Mouse (Mus musculus) thymus, adult 18-20 months (tissue): ENCODE measurements around the gene Srsf10.
A peak's percentile ranks its signal among the peaks of the same experiment; 100 is the strongest.

Source experiments
- DNase-seq, 2 experiments: peaks; one replicate each; pipeline ENCODE4 v3.0.0; 2022; ENCODE audit warnings: mixed read lengths in 2 of 2

The Srsf10 gene

DNA sequence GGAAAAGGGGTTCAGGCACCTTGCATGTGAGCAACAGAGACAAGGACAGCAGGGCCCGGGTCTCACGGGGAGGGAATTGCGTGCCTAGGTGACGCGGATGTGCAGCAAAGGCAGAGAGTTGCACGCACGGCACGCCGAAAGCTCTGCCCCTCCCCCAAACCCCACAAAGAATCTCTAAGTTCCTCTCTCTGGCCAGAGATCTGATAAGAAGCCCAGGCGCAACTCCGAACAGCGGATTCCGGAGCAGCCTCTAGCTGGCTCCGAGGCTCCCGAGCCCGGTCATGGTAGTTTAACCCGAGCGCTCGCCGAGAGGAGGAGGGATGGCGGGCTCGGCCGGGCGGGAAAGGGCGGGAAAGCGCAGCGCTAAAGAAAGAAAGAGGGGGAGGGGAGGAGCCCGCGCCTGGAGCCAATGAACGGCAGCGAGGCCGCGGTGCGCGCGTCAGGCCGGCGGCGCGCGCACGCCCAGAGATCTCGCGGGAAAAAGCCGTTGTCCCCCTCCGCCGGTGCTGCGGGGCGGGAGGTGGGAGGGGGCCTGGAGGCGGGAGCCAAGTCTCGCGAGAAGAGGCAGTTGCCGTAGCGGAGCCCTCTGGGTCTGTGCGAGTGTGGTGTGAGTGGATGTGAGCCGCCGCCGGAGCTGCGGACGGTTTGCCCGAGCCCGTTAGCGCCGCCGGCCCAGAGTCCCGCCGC, at the start of gene Srsf10:
Srsf10 (plus strand) TSS at position 212 of the 687 bp plus-strand sequence.
- peak; percentile 94 to 95 for DNase-seq

- no peak for DNase-seq
Measured at GRCm38 (mm10) chr4:135814896-135815295, 40.7 kb upstream of the Srsf10 start.

- no peak for DNase-seq
Measured at GRCm38 (mm10) chr4:135816905-135817622, 38.5 kb upstream of the Srsf10 start.

DNA sequence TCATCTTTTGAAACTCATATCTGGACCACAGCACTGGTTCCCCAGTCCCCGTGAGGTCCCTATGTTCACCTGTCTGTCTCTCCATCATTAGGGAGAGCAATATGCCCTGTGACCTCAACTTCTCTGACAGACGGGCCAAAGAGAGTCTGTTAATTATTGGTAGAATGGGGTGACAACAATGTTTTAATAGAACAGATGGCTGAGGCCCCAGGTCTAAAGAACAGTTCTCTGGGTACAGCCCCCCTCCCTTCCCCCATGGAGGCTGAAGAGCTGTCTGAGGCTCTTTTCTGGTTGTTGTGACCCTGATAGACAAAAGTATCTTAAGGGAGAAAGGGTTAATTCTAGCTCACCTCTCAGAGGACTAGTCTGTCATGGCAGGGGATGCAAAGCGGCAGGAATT, 37.2 kb upstream of the Srsf10 start:
- no peak for DNase-seq

DNA sequence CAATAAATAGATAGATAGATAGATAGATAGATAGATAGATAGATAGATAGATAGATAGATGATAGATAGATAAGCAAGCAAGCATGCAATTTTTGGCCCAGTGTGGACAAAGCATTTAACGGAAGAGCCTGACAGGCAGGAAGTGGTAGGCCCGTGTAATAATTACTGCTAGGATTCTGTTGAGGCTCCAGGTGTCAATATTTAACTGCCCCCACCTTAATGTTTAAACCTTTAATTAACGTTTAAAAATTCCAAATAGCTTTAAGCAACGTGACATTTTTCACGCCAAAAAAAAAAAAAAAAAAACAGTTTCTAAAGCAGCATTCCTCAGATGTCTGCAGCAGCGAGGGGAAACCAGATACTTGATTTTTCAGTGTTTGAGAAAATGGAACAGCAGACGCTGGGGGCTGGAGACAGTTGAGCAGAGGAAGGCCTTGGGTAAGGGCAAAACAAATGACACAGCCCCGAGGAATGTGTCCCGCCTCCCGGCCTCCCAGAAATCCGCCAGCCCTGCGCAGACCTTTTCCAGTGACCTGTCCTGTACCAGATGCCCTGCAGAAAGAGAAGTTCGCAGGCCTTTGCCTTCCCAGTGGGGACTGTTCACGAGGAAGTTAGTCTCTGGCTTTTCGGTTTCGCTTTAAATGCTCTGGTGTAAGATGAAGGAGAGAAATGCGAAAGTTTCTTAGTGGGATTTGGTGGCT, 35.6 kb upstream of the Srsf10 start:
- DNase-seq: no peak

GRCm38 (mm10) chr4:135821772-135822171, 33.8 kb upstream of the Srsf10 start:
- DNase-seq: no peak

DNA sequence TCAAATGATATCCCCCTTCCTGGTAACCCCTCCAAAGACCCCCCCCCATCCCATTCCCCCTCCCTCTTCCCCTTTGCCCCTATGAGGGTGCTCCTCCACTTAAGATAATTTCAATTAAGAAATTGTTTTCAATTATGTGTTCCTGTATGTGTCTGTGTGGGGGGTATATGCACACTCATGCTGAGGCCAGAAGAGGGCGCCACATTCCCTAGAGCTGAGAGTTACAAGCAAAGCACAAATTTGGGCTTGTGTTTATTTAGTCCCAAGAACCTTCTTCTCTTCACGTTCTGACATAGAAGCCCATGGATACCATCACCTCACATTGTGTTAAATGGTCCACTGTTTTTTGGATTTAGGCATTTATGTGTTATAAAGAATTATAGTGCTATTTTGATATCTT, 32.2 kb upstream of the Srsf10 start:
- no peak for DNase-seq

GRCm38 (mm10) chr4:135824254-135824653, 31.3 kb upstream of the Srsf10 start:
- no peak for DNase-seq

DNA sequence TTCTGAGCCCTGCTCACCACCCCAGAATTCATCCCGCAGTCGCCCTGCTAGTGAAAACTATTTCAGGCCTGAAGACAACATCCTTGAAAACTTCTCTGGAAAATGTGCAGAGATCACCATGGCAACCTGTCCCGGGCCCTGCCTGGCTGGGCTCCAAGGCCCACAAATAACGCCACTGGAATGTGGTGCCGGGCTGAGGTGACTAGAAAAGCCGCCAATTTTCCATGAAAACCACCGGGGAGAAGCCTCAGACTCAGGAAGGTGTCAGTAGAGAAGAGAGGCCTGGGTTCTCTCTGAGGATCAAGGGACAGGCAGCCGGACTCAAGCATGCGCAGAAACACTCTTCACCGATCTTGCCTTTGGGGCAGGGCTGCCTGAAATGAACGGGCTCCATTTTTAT, 27.1 kb upstream of the Srsf10 start:
- no peak for DNase-seq

- no peak for DNase-seq
Measured at GRCm38 (mm10) chr4:135832070-135832469, 23.5 kb upstream of the Srsf10 start.

- no peak for DNase-seq
Measured at GRCm38 (mm10) chr4:135833301-135834123, 22.0 kb upstream of the Srsf10 start.

- no peak for DNase-seq
Measured at GRCm38 (mm10) chr4:135834124-135834717, 21.3 kb upstream of the Srsf10 start.

- no peak for DNase-seq
Measured at GRCm38 (mm10) chr4:135838925-135839292, 16.6 kb upstream of the Srsf10 start.

- no peak for DNase-seq
Measured at GRCm38 (mm10) chr4:135839293-135840011, 16.1 kb upstream of the Srsf10 start.

- no peak for DNase-seq
Measured at GRCm38 (mm10) chr4:135844400-135844799, 11.1 kb upstream of the Srsf10 start.

DNA sequence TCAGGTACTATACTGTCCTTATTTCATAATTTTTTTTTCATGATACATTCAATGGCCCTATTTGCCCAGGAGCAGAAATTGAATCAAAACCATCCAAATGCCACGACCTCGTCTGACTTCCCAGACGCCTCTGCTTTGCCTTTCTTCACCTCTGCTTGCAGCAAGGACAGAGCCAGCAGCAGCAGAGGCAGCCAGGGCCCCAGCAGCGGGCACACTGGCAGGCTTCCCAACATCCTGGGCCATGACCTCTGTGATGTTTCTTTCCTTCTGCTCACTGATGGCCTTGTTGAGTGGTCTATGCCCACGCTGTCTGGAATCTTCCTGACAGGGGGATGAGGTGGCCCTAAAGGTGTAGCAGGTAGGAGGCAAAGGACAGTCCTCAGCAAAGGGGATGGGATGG, 8.0 kb upstream of the Srsf10 start:
- no peak for DNase-seq

- DNase-seq: peak; percentile 26 to 46
Measured at GRCm38 (mm10) chr4:135850411-135851095, 5.0 kb upstream of the Srsf10 start.

DNA sequence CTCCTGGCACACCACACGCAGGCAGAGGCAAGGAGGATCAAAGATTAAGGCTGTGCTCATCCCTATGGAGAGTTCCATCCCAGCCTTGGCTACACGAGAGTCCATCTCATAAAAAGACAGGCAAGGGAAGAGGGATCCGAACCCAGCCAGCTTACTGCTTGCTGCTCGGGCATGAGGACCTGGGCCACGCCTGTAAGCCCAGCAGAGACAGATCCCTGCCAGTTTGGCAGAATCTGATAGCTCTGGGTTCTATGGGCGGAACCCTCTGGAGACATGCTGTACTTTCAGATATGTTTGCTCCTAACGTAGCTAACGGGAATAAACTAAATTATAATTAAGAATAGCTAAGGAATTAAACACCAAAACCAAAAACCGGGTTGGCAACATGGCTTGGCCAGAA, 3.6 kb upstream of the Srsf10 start:
- DNase-seq: no peak

DNA sequence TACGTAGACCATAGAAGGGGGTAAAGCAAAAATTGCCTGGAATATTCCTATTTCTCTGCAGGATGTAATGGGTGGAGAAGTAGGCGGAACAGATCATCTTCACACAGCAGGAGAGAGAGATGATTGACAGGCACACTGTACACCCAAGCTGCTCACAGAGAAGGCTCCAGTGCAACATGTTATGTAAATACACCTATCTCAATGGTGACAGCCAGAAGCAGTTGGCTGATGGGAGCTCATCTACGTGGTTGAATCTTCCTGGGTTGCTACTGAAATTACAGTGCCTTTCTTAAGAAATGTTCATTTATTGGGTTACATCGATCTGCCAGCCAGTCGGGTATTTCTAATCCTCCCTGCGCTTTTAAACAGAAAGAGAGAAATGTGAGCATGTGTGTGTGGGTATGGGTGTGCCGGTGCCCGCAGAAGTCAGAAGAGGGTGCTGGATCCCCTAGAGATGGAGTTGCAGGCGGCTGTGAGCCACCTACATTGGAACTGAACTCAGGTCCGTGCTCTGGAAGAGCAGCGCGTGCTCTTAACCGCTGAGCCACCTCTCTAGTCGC, 1.5 kb upstream of the Srsf10 start:
- no peak for DNase-seq

- DNase-seq: no peak
Measured at GRCm38 (mm10) chr4:135854630-135855029, 917 bp upstream of the Srsf10 start.

GRCm38 (mm10) chr4:135855080-135855479, 467 bp upstream of the Srsf10 start:
- peak in 1 of 2 experiments; percentile 36 for DNase-seq
